Mouse (Mus musculus) forebrain, embryonic 14.5 days (tissue): Measurements from ENCODE around the gene Gm2a. TPM values are rescaled to one million over a fixed set of nuclear protein-coding genes. Genes with fewer than 3 reads are reported as not detected.
"Not testable (repeated sequence)": the region's sequence is repeated elsewhere in the genome, so short reads cannot be mapped to it uniquely, and the experiment has no call there.

Experiments
- ATAC-seq: fragments of 200-750 bp; cut with Nextera tagmentation; 2 replicates; pipeline ENCODE4 v1.8.0; 2017; ENCODE audit warnings: mild to moderate bottlenecking, moderate library complexity
- DNase-seq: peaks from one replicate; pipeline ENCODE4 v3.0.0-alpha.2; 2015; ENCODE audit warnings: low spot score
- H3K27ac ChIP-seq: fragments of 300-500 bp; sonication (generic); 2 replicates; pipeline ENCODE4 v1.5.1; 2014; ENCODE audit warnings: low read depth, mild to moderate bottlenecking, control low read depth, low read length, moderate library complexity
- H3K27me3 ChIP-seq: fragments of 300-500 bp; sonication (generic); replicated peaks from 2 replicates; pipeline ENCODE4 v1.6.1; 2014; ENCODE audit warnings: low read length, control low read depth, mixed read lengths; ENCODE audit not compliant: control insufficient read depth, insufficient read depth
- H3K36me3 ChIP-seq: fragments of 300-500 bp; sonication (generic); 2 replicates; pipeline ENCODE4 v1.6.1; 2014; ENCODE audit warnings: low read length, control low read depth; ENCODE audit not compliant: control insufficient read depth, insufficient read depth
- H3K4me1 ChIP-seq: fragments of 300-500 bp; sonication (generic); 2 replicates; pipeline ENCODE4 v1.6.1; 2014; ENCODE audit warnings: antibody characterized with exemption, low read length, control low read depth; ENCODE audit not compliant: control insufficient read depth, insufficient read depth
- H3K4me2 ChIP-seq: fragments of 300-500 bp; sonication (generic); 2 replicates; pipeline ENCODE4 v1.6.1; 2014; ENCODE audit warnings: mild to moderate bottlenecking, control low read depth, low read length
- H3K4me3 ChIP-seq: fragments of 300-500 bp; sonication (generic); 2 replicates; pipeline ENCODE4 v1.5.1; 2014; ENCODE audit warnings: low read depth, low read length, control low read depth
- H3K9ac ChIP-seq: fragments of 300-500 bp; sonication (generic); 2 replicates; pipeline ENCODE4 v1.6.1; 2014; ENCODE audit warnings: mild to moderate bottlenecking, low read length, control low read depth, moderate library complexity
- H3K9me3 ChIP-seq: fragments of 300-500 bp; sonication (generic); replicated peaks from 2 replicates; pipeline ENCODE4 v1.6.1; 2016; ENCODE audit warnings: low read length, control low read depth, mixed read lengths; ENCODE audit not compliant: control insufficient read depth
- WGBS: fragments of 180-500 bp; shearing (Covaris S2); extraction: QIAGEN DNeasy Blood & Tissue Kit; methylation state at CpG from one replicate; pipeline ENCODE4 v1.1.7; 2014; 5-methylcytosine and 5-hydroxymethylcytosine counted together
- polyA plus RNA-seq: library from polyadenylated mRNA; unstranded; fragments of >200 nt; fragmentation: Nextera tagmentation; extraction: Ambion mirVana; gene quantifications from 2 replicates; pipeline ENCODE4 v1.2.1, GENCODE M21; 2014

Gm2a gene
- polyA plus RNA-seq, 1 experiment from 2014 or later, result 22.8 TPM

DNA sequence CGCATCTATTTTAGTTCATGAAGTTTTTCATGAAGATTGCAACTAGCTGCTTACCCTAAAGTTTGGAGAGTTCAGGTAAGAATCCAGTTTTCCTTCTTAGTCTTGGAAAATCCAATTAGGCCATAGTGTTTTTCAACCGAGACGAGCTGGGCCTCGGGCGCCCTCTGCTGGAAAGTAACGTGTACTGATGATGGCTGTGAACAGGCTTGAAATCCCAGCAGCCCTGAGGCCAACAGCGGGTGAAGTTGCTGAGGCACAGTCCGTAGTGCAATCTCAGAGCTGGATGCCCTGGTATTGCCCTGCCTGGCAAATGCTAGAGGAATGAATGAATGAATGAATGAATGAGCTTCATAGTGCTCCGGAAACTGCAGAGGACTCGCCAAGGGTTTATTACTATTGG, 10.9 kb upstream of the Gm2a start:
- H3K36me3 ChIP-seq, result no peaks in the 10 kb centered on the region
- no peaks in the 10 kb centered on the region for H3K27me3 ChIP-seq
- ATAC-seq (peak; percentile 55; the same call in 1 of the 2 replicates), DNase-seq (peak; percentile 84)
- WGBS, result 5% methylated on average over 10 of the region's 10 CpGs
- H3K4me3 ChIP-seq, result no peak overlapping the region
- no peaks in the 10 kb centered on the region for H3K9me3 ChIP-seq
- no peak overlapping the region for H3K9ac ChIP-seq
- H3K4me2 ChIP-seq, result no peak overlapping the region
- H3K27ac ChIP-seq, result no peak overlapping the region
- no peaks in the 10 kb centered on the region for H3K4me1 ChIP-seq

DNA sequence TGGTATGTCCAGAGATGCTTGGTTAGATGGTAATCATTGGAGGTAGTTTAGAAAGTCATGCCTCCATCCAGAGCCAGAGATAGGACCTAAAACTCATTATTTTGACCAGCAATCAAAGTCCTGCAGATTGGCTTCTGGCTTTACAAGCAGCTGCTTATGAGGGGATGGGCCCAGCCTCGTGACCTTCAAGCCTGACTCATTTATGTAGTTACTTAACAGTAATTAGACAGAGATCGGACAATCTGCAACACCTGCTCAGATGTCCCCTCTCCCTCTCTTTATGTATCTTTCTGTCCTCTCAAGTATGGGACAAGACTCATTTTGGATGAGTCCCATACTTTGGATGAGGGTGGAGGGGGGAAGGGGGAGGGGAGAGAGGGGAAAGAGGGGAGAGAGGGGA, 8.0 kb upstream of the Gm2a start:
- Histone ChIP-seq H3K36me3 (no peaks in the 10 kb centered on the region), H3K27ac (no peak overlapping the region), H3K9ac (no peak overlapping the region), H3K4me1 (no peaks in the 10 kb centered on the region), H3K27me3 (0 out of 2 replicates have a peak, but pooled peaks cover 3% of the 10 kb centered on the region), H3K4me2 (no peak overlapping the region), H3K4me3 (no peak overlapping the region), H3K9me3 (no peaks in the 10 kb centered on the region)
- ATAC-seq (no peak), DNase-seq (no peak)
- WGBS, result 75% methylated on average over 2 of the region's 2 CpGs

DNA sequence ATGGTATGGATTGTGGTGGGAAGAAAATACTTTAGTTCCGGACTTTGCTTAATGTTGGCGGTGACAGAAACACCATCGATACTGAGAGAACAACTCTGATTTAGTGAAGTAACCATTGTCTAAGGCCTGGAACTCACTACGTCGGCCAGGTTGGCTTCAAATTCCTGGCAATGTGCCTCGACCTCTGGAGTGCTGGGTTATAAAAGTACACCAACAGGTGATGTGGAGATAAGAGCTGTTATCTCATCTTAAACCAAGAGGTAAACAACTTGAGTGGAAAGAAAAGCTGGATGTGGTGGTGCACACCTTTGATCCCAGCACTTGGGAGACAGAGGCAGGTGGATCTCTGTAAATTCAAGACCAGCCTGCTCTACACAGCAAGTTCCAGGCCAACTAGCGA, 4.8 kb upstream of the Gm2a start:
- DNase-seq (no peak), ATAC-seq (no peak)
- WGBS, result 85% methylated on average over 7 of the region's 7 CpGs
- Histone ChIP-seq H3K9ac (no peak overlapping the region), H3K27me3 (0 out of 2 replicates have a peak, but pooled peaks cover 3% of the 10 kb centered on the region), H3K4me1 (no peaks in the 10 kb centered on the region), H3K4me3 (no peak overlapping the region), H3K27ac (no peak overlapping the region), H3K36me3 (no peaks in the 10 kb centered on the region), H3K4me2 (no peak overlapping the region), H3K9me3 (no peaks in the 10 kb centered on the region)

DNA sequence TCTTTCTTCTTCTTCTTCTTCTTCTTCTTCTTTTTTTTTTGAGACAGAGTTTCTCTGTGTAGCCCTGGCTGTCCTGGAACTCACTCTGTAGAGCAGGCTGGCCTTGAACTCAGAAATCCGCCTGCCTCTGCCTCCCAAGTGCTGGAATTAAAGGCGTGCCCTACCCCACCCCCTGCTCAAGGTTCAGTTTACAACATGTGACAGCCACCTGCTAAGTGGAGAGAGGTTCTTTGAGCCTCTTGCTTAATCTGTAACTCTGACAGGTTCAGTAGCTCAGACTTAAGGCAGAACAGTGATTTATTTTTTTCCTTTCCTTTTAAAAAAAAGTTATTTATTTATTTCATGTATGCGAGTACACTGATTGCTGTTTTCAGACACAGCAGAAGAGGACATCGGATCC, 1.6 kb upstream of the Gm2a start:
- not testable (repeated sequence) for DNase-seq, H3K4me3 ChIP-seq, H3K27me3 ChIP-seq, H3K9me3 ChIP-seq, H3K27ac ChIP-seq, H3K9ac ChIP-seq, H3K36me3 ChIP-seq, ATAC-seq, H3K4me1 ChIP-seq, H3K4me2 ChIP-seq
- 80% methylated on average over 4 of the region's 4 CpGs for WGBS

DNA sequence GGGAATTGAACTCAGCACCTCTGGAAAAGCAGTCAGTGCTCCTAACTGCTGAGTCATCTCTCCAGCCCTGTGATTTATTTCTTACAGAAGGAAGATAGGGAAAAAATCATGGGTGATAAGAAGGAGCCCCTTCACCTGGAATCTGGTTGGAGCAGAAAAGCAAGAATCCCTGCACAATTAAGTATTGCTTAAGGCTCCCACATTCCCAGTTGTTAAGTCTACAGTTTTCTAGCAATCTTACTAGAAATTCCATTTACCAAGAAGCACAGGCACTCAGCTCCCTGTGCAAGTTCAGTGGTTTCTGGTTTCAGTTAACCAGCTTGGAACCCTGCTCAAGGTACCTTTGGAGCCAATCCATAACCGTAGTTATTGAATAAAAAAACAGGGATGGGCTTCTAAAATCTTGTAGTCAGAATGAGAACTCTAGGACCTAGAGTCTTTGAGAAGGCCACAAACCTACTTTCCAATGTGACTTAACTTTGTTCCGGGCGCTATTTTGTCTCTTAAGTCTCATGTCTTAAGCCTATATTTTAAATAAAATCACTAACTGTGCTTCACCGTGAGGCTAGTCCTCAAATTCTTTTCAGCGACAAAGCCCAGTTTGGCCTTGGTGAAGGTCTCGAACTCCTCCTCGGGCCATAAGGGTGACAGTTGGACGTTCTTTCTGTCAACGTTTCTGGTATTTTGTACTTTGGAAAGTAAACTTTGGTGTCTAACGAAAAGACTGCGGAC, 1.0 kb upstream of the Gm2a start:
- Histone ChIP-seq H3K27me3 (0 out of 2 replicates have a peak, but pooled peaks cover 3% of the 10 kb centered on the region), H3K4me2 (peak overlapping the region; percentile 72), H3K27ac (no peak overlapping the region), H3K4me3 (peak overlapping the region; percentile 51), H3K4me1 (peaks cover 3% of the 10 kb centered on the region; the same call in 1 of the 2 replicates), H3K36me3 (no peaks in the 10 kb centered on the region), H3K9me3 (no peaks in the 10 kb centered on the region), H3K9ac (no peak overlapping the region)
- 35% methylated on average over 11 of the region's 11 CpGs for WGBS
- ATAC-seq (no peak), DNase-seq (no peak)

DNA sequence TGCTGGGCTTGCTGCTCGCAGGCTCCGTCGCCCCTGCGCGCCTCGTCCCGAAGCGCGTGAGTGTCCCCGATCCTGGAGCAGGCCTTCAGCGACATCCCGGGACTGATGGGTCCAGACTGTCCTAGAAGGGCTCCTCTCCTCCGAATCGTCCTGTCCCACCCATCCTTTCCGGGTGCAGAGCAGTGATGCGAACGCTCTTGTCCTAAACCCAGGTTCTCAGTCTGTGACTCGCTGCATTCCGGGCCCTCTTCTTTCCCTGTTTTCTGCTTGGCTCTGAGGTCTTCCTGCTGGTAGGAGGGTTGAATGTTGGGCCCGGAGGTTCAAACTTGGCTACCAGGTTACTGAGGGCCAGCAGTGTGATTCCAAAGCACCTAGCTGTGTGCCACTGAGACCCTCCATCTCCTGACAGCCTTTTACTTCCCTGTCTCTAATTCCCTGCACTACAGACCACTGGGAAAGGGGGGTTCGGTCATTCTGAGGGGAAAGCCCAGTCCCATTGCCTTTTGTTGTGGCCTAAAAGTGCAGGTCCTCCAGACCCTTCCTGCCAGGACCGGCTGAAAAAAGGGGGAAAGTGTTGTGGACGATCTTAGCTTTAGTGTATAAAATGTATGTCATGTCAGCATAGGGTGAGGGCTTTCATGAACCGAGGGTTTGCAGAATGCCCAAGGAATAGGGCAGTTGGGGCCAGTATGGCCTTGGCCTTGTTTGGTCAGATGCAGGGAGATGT, 437 bp downstream of the Gm2a start:
- 14% methylated on average over 24 of the region's 24 CpGs for WGBS
- DNase-seq, result no peak
- H3K27ac ChIP-seq, result peak overlapping the region; percentile 54; the same call in 1 of the 2 replicates
- peaks cover 3% of the 10 kb centered on the region; the same call in 1 of the 2 replicates for H3K4me1 ChIP-seq
- H3K9ac ChIP-seq, result peak overlapping the region; percentile 75
- H3K4me3 ChIP-seq, result peak overlapping the region; percentile 51
- ATAC-seq, result no peak; the same call in 1 of the 2 replicates
- 0 out of 2 replicates have a peak, but pooled peaks cover 2% of the 10 kb centered on the region for H3K27me3 ChIP-seq
- H3K36me3 ChIP-seq, result no peaks in the 10 kb centered on the region
- H3K4me2 ChIP-seq, result peak overlapping the region; percentile 72
- H3K9me3 ChIP-seq, result no peaks in the 10 kb centered on the region

DNA sequence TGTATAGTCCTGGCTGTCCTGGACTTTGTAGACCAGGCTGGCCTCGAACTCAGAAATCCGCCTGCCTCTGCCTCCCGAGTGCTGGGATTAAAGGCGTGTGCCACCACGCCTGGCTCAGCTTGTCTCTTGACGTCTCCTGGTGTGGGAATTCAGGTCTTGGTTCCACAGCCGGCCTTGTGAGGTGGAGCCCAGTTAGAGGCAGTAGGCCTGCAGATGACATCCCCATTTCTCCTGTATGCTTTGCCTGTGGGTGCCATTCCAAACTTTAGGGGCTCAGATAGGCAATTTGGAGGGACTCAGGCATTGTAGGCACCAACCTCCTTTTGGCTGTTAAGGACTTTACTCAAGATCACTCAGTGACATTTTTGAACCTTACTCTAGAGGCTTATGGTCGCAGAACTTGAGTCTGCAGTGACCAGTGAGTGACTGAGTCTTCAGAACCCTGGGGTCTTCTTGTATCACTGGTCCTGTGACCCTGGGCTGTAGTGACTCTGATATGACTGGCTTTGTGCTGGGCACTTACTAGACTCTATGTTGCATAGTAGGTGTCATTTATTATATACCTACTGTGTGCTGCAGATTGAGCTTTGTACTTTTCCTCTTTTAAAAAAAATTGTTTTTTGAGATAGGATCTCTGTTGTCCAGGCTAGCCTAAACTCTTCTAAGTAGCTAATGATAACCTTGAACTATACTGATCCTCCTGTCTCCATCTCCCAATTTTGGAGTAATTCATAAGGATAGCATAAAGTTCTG, 1.3 kb downstream of the Gm2a start:
- Histone ChIP-seq H3K4me3 (no peak overlapping the region), H3K4me1 (peaks cover 3% of the 10 kb centered on the region; the same call in 1 of the 2 replicates), H3K4me2 (no peak overlapping the region), H3K36me3 (no peaks in the 10 kb centered on the region), H3K27me3 (no peaks in the 10 kb centered on the region), H3K27ac (no peak overlapping the region), H3K9ac (no peak overlapping the region), H3K9me3 (no peaks in the 10 kb centered on the region)
- ATAC-seq (no peak), DNase-seq (no peak)
- 93% methylated on average over 8 of the region's 8 CpGs for WGBS

DNA sequence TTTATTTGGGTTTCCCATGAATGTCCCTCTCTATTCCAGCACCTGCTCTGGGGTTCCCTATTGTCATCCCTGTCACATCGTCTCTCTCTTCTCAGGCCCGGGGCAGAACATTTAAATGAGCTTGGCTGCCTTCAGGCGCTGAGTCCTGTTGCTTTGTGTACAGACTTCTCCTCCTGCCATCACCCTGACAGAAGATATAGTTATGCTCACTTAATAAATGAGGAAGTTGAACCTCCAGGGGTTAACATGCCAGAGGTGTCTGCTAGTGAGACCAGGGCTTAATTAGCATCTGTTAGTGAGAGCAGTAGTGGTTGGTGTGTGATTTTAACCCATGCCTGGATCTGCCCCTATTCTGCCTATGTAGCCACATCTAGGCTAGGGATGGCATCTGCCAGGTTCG, 2.0 kb downstream of the Gm2a start:
- H3K36me3 ChIP-seq, result no peaks in the 10 kb centered on the region
- no peak overlapping the region for H3K4me2 ChIP-seq
- H3K9me3 ChIP-seq, result no peaks in the 10 kb centered on the region
- no peak overlapping the region for H3K4me3 ChIP-seq
- no peak overlapping the region for H3K27ac ChIP-seq
- H3K4me1 ChIP-seq, result peaks cover 3% of the 10 kb centered on the region; the same call in 1 of the 2 replicates
- H3K9ac ChIP-seq, result no peak overlapping the region
- no peaks in the 10 kb centered on the region for H3K27me3 ChIP-seq
- WGBS, result 23% methylated on average over 4 of the region's 4 CpGs
- peak; percentile 24 for DNase-seq
- no peak for ATAC-seq
